Mouse (Mus musculus): ENCODE results near the gene Fbxw11.
"Not testable (repeated sequence)": the region's sequence is repeated elsewhere in the genome, so short reads cannot be mapped to it uniquely, and the experiment has no call there.

Gene Fbxw11

DNA sequence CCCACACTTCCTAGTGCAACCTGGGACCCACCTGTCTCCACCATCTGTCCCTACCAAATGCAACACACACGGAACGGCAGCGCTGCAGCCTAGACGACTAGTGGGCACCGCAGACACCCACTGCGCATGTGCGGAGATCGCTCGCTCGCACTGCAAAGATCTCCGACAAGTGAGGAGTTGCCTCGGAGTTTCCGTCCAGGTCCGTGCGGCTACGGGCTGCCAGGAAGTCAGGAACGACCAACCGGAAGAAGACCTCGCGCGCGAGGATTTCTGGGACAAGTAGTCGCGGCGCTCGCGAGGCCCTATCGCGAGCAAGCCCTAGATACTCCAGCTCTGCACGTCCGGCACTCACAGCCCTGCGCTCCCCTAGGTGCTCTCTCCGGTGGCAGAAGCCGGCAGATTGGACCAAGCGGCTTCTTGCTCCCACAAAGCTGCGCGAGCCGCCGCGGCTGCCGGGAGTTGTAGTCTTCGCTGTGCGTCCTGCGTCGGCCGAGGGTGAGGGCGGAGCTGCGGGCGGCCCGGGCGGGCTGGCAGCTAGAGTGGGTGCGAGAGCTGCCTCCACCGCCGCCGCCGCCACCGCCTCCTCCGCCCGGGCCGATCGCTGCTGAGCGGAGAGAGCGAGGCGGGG lies at the start of gene Fbxw11:
Gene Fbxw11, plus strand, starts transcription at position 476 of the 628 bp plus-strand sequence.
- peak; percentile 96 to 97 for DNase-seq

GRCm38 (mm10) chr11:32593081-32593480 lies 49.4 kb upstream of the Fbxw11 start:
- no peak for DNase-seq

DNA sequence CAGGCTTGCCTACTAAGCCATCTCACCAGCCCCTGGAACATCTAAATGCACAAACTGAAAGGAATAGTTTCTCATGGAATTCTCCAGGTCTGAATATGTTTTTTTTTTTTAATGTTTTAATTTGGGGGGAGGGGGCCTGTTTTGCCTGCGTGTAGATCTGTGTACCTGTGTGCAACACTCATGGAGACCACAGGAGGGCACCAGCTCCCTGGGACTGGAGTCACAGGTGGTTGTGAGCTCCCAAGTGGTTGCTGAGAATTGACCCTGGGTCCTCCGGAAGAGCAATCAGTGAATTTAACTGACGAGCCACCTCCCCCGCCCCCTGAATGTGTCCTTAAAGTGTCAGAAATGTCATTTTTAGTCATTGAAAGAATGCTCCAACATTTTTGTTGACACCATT lies 48.4 kb upstream of the Fbxw11 start:
- no peak for DNase-seq

DNA sequence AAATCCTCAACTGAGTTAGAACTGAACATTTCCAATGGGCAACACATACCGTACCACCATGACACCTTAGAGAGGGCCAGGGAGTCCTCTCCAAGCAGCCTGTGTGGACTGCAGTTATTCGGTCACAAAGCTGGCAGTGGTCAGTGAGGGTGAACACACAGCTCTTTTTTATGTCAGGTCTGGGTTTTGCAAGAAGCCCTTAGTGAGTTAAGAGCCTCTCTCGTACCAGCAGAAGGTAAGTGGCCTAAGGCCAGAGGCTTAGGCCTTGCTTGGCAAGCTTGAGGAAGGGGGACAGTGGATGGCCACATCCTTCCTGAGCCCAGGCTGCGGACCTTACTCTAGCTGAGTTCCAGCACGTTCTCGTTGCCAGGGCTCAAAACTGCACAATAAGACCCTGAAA lies 42.2 kb upstream of the Fbxw11 start:
- no peak for DNase-seq

GRCm38 (mm10) chr11:32601528-32602323 lies 40.8 kb upstream of the Fbxw11 start:
- peak; percentile 61 to 71 for DNase-seq

GRCm38 (mm10) chr11:32604663-32605062 lies 37.9 kb upstream of the Fbxw11 start:
- no peak for DNase-seq

GRCm38 (mm10) chr11:32605131-32605860 lies 37.2 kb upstream of the Fbxw11 start:
- DNase-seq = peak; percentile 69 to 75

DNA sequence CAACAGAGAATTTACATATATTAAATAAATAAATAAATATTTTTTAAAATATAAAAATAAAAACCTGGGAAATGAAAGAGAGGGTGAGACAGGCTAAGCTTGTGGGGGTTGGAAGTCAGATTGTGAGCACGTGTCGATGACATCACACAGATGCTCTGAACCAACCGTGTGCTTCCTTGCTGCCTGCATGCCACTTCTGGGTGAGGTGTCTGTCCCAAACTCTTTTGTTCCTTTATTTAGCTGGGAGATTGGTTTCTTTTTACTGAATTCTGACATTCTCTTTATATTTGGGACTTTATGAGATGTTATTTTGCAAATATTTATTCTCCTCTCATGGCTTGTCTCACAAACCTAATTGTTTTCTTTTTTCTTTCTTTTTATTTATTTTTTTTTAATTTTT lies 36.6 kb upstream of the Fbxw11 start:
- no peak for DNase-seq

- peak; percentile 70 for DNase-seq
These were observed 35.2 kb upstream of the Fbxw11 start for GRCm38 (mm10) chr11:32607319-32607718.

GRCm38 (mm10) chr11:32610616-32611015 lies 31.9 kb upstream of the Fbxw11 start:
- no peak for DNase-seq

- no peak for DNase-seq
These were observed 30.2 kb upstream of the Fbxw11 start for GRCm38 (mm10) chr11:32612304-32612703.

GRCm38 (mm10) chr11:32614463-32614862 lies 28.1 kb upstream of the Fbxw11 start:
- DNase-seq = no peak

DNA sequence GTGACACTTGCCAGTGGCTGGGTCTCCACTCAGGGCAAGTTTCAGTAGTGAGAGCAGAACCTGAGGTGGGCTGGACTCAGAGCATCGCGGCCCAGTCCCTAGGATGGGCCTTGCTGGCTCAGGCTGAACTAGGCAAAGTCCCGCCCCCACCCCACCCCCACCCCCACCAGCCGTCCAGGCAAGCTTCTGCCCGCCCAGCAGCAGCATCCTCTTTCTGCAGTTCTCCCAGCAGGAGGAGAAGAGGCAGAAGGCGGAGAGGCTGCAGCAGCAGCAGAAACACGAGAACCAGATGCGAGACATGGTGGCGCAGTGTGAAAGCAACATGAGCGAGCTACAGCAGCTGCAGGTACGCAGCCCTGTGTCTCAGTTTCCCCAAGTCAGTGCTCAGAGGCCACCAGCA lies 27.0 kb upstream of the Fbxw11 start:
- DNase-seq = no peak

GRCm38 (mm10) chr11:32616091-32616490 lies 26.4 kb upstream of the Fbxw11 start:
- no peak for DNase-seq

GRCm38 (mm10) chr11:32618036-32618435 lies 24.5 kb upstream of the Fbxw11 start:
- peak; percentile 75 to 79 for DNase-seq

GRCm38 (mm10) chr11:32618641-32619040 lies 23.9 kb upstream of the Fbxw11 start:
- not testable (repeated sequence) for DNase-seq

- DNase-seq = peak; percentile 70 to 76
These were observed 23.2 kb upstream of the Fbxw11 start for GRCm38 (mm10) chr11:32619257-32619816.

DNA sequence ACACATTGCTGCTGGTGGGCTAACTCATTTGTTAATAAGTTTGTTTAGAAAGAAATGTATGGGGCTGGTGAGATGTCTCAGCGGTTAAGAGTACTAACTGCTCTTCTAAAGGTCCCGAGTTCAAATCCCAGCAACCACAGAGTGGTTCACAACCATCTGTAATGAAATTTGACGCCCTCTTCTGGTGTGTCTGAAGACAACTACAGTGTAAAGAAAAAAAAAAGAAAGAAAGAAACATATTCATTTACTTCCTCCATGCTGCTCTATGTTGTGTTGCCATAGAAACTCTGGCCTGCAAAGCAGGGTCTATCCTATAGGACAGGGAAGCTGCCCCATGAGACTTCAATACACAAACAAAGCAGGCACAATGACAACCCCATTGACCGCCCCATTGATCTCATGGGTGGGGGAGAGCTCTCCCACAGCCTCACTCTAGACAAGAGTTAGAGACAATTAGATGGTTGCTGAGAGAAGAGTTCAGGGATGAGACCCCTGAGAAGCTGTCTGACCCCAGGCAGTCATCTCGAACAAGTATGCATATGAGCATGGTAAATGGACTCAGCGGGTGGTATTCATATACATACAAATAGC lies 22.6 kb upstream of the Fbxw11 start:
- no peak for DNase-seq

- peak; percentile 22 to 35 for DNase-seq
These were observed 20.6 kb upstream of the Fbxw11 start for GRCm38 (mm10) chr11:32621831-32622478.

GRCm38 (mm10) chr11:32622479-32623190 lies 19.9 kb upstream of the Fbxw11 start:
- no peak for DNase-seq

DNA sequence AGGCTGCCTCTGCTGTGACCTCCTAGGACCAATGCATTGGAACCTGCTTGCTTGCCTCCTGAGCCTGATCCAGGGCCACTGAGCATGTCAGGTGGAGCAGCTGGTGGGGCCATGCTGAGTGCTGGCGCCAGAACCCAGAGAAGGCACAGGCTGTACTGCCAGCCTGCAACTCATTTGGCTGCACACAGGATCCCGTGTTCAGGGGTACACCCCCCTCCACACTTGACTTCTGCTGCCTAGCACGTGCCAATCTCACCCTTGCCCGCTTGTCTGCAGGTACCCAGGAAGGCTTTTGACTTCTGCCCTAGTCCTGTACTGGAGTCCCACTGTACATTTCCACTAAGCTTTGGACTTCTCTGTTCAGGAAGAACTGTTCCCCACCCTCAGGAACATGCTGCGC lies 19.3 kb upstream of the Fbxw11 start:
- DNase-seq = peak; percentile 80 to 86

DNA sequence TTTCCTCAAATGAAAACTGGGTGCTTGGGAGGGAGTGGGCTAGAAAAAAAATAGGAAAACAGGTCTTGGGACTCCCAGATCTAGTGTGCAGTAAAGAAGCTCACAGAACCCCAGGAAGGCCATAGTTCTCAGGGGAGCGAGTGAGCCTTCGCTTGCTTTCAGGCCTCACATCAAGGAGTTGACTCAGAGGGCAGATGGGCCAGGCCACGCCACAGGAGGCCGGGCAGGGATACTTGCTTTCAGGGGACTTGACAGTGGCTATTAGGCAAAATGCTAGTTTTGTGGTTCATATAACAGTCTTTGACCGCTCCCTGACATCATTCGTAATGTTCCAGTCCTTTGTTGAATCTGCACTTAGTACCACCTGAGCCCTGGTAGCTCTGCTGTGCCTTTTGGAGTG lies 18.6 kb upstream of the Fbxw11 start:
- DNase-seq = no peak
